Mouse (Mus musculus) limb, embryonic 10.5 days (tissue): ENCODE results near the gene Fkrp. TPM values are rescaled to one million over a fixed set of nuclear protein-coding genes. Genes with fewer than 3 reads are reported as not detected.
A peak's percentile ranks its signal among the peaks of the same experiment; 100 is the strongest.

Experiments used
- DNase-seq: peaks from one replicate; pipeline ENCODE4 v3.0.0-alpha.2; 2017; ENCODE audit warnings: low spot score
- H3K27ac ChIP-seq: fragments of 300-500 bp; sonication (generic); 2 replicates; pipeline ENCODE4 v1.5.1; 2016; ENCODE audit warnings: mild to moderate bottlenecking
- H3K27me3 ChIP-seq: fragments of 300-500 bp; sonication (generic); 2 replicates; pipeline ENCODE4 v1.6.1; 2016; ENCODE audit warnings: low read depth, mild to moderate bottlenecking; ENCODE audit not compliant: poor library complexity, severe bottlenecking
- H3K36me3 ChIP-seq: fragments of 300-500 bp; sonication (generic); 2 replicates; pipeline ENCODE4 v1.6.1; 2016; ENCODE audit warnings: mild to moderate bottlenecking, moderate library complexity
- H3K4me1 ChIP-seq: fragments of 300-500 bp; sonication (generic); 2 replicates; pipeline ENCODE4 v1.6.1; 2016
- H3K4me3 ChIP-seq: fragments of 300-500 bp; sonication (generic); 2 replicates; pipeline ENCODE4 v1.5.1; 2016; ENCODE audit warnings: mild to moderate bottlenecking, moderate library complexity
- H3K9me3 ChIP-seq: fragments of 300-500 bp; sonication (generic); replicated peaks from 2 replicates; pipeline ENCODE4 v1.6.1; 2016; ENCODE audit warnings: mild to moderate bottlenecking
- WGBS: fragments of 180-500 bp; shearing (Covaris S2); methylation state at CpG from one replicate; pipeline ENCODE4 v1.1.7; 2016; 5-methylcytosine and 5-hydroxymethylcytosine counted together
- polyA plus RNA-seq: library from polyadenylated mRNA; unstranded; fragments of >200 nt; fragmentation: Nextera tagmentation; extraction: Ambion mirVana; gene quantifications from 2 replicates; pipeline ENCODE4 v1.2.1, GENCODE M21; 2016

The Fkrp gene
- polyA plus RNA-seq, 1 experiment from 2014 or later: 33.1 TPM

DNA sequence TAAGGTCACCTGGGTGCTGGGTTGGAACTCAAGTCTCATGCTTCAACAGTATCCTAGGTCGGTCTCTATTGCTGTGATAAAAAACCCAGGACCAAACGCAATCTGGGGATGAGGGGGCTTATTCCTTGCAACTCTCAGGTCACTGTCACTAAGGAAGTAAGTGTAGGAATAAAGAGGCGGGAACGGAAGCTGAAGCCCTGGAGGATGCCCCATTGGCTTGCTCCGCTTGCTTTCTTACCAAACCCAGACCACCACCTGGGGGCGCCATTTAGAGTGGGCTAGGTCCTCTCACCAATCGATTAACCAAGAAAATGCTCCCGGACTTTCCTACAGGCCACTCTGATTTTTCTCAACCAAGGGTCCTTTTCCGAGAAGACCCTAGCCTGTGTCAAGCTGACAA is 8.6 kb downstream of the Fkrp start:
- peaks cover 48% of the 10 kb centered on the region for H3K36me3 ChIP-seq

DNA sequence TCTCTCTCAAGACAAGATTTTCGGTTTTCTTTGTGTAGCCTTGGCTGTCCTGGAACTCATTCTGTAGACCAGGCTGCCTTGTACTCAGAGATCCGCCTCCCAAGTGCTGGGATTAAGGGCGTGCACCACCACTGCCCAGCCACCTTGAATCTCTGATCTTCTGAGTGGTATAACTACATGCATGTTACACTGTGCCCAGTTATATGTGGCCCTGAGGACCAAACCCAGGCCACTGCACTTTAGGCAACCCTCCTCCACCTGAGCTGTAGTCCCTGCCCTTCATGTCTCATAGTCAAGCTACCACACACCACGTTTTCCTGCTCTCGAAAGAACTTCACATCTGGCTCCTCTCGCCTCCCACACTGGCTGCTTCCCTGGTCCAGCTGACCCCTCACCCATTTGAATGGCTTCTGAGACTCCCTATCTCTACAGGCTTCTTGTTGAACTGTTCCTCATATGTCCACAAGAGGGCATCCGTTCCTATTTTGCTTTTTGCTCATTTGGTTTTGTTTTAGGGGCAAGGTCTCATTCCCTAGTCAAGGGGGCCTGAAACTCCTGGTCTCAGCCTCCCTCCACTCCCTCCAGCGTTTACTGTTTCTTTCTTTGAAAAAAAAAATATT is 12.0 kb downstream of the Fkrp start:
- Histone ChIP-seq H3K4me3 (no peak overlapping the region), H3K27ac (no peak overlapping the region), H3K4me1 (no peaks in the 10 kb centered on the region; the same call in 1 of the 2 replicates), H3K9me3 (no peaks in the 10 kb centered on the region; the same call in 1 of the 2 replicates), H3K27me3 (no peaks in the 10 kb centered on the region), H3K36me3 (peaks cover 36% of the 10 kb centered on the region)
- no peak for DNase-seq
- WGBS: 36% methylated on average over 8 of the region's 8 CpGs

More for the DNA sequence above, 8.6 kb downstream of the Fkrp start:
- H3K27ac ChIP-seq: no peak overlapping the region
- 90% methylated on average over 9 of the region's 9 CpGs for WGBS
- no peak overlapping the region for H3K4me3 ChIP-seq
- no peaks in the 10 kb centered on the region; the same call in 1 of the 2 replicates for H3K9me3 ChIP-seq
- DNase-seq: no peak
- H3K4me1 ChIP-seq: peaks cover 28% of the 10 kb centered on the region
- peaks cover 32% of the 10 kb centered on the region for H3K27me3 ChIP-seq

GRCm38 (mm10) chr7:16794886-16795285 is 21.6 kb downstream of the Fkrp start:
- no peak overlapping the region for H3K4me3 ChIP-seq
- DNase-seq: no peak
- H3K9me3 ChIP-seq: no peaks in the 10 kb centered on the region
- H3K27ac ChIP-seq: no peak overlapping the region
- H3K4me1 ChIP-seq: no peaks in the 10 kb centered on the region
- no peaks in the 10 kb centered on the region for H3K27me3 ChIP-seq
- 91% methylated on average over 5 of the region's 5 CpGs for WGBS
- H3K36me3 ChIP-seq: peaks cover 88% of the 10 kb centered on the region

- DNase-seq: no peak
- WGBS: 89% methylated on average over 19 of the region's 19 CpGs
These were observed 23.4 kb downstream of the Fkrp start for GRCm38 (mm10) chr7:16793010-16793725.

DNA sequence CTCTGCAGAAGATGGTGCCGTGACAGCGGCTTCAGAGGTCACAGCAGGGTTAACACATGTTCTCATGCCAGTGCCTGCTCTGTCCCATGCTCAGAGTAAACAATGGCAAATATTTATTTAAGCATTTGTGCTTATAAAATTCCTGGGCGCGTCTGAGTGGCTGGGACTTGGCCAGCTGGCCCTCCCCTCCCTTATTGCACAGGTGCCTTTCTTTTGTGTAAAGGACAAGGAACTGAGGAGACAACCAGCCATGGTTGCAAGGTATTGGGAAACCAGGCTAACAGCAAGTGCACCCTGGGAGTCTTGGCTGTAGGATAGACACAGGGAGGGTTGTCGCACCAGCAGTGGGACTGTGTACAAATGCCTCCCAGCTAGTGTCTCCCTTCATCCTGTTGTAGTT is 24.2 kb downstream of the Fkrp start:
- H3K9me3 ChIP-seq: no peaks in the 10 kb centered on the region
- H3K27ac ChIP-seq: no peak overlapping the region
- no peaks in the 10 kb centered on the region for H3K4me1 ChIP-seq
- DNase-seq: no peak
- H3K27me3 ChIP-seq: no peaks in the 10 kb centered on the region
- 87% methylated on average over 5 of the region's 5 CpGs for WGBS
- no peak overlapping the region for H3K4me3 ChIP-seq
- peaks cover 90% of the 10 kb centered on the region for H3K36me3 ChIP-seq

More at GRCm38 (mm10) chr7:16793010-16793725, 23.4 kb downstream of the Fkrp start:
- H3K36me3 ChIP-seq: peaks cover 90% of the 10 kb centered on the region
- no peaks in the 10 kb centered on the region for H3K9me3 ChIP-seq
- no peak overlapping the region for H3K4me3 ChIP-seq
- H3K27ac ChIP-seq: no peak overlapping the region
- H3K4me1 ChIP-seq: no peaks in the 10 kb centered on the region
- H3K27me3 ChIP-seq: no peaks in the 10 kb centered on the region

DNA sequence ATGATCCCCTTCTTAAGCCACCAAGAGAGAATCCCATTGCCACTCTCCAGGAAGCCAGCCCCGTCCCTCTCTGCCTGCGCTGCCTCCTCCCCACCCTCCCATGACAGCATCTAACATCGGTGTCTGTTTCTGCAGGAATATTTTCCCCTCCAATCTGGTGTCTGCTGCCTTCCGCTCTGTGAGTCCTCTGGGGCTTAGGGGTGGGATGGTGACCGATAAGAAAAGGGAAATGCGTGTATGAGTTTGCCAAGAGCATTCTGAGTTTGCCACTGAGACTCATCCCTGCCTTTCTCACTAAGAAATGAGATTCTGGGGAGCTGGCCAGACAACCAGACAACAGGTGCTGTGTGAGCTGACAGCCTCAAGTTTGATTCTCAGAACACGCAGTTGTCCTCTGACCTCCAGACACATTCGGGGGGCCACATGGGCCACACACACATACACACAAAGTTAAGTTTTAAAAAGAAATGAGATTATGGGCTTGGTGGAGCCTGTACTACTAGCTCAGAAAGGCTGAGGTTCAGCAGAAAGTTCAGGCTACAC is 30.9 kb downstream of the Fkrp start:
- Histone ChIP-seq H3K4me3 (0 out of 2 replicates have a peak overlapping the region, but pooled peaks have one; percentile 10), H3K36me3 (peaks cover 53% of the 10 kb centered on the region), H3K27ac (no peak overlapping the region), H3K27me3 (no peaks in the 10 kb centered on the region), H3K4me1 (peaks cover 45% of the 10 kb centered on the region), H3K9me3 (no peaks in the 10 kb centered on the region)
- 91% methylated on average over 8 of the region's 8 CpGs for WGBS
- DNase-seq: no peak

GRCm38 (mm10) chr7:16784498-16784976 is 32.0 kb downstream of the Fkrp start:
- Histone ChIP-seq H3K4me1 (peaks cover 45% of the 10 kb centered on the region), H3K27ac (peak overlapping the region; percentile 81; the same call in 1 of the 2 replicates), H3K4me3 (peak overlapping the region; percentile 85; the same call in 1 of the 2 replicates), H3K36me3 (peaks cover 43% of the 10 kb centered on the region), H3K27me3 (no peaks in the 10 kb centered on the region), H3K9me3 (no peaks in the 10 kb centered on the region)
- 76% methylated on average over 10 of the region's 10 CpGs for WGBS
- no peak for DNase-seq

GRCm38 (mm10) chr7:16783758-16784415 is 32.6 kb downstream of the Fkrp start:
- Histone ChIP-seq H3K27ac (peak overlapping the region; percentile 81), H3K4me3 (peak overlapping the region; percentile 85), H3K36me3 (peaks cover 37% of the 10 kb centered on the region), H3K9me3 (no peaks in the 10 kb centered on the region), H3K4me1 (peaks cover 45% of the 10 kb centered on the region), H3K27me3 (no peaks in the 10 kb centered on the region)
- DNase-seq: no peak
- WGBS: 54% methylated on average over 17 of the region's 17 CpGs

DNA sequence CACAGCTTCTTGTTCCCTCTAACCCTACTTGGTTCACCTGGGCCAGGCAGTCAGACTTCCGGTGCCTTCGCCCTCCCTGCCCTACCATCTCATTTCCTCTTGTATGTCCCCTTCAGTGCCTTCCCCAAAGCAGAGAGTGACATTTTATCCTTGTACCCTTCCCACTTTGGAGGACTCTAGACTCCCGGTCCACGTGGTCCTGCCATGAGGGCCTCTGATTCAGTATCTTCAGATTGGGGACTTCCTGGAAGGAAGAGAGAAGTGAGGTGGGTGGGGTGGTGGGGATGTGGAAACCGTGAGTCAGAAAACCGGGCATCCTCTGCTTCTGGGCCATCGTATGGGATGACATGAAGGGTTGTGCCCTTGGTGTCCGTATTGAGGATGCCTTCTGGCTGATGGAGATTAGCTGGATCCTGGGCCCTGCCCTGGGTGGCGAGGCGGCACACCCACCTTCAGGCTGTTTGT is 33.3 kb downstream of the Fkrp start:
- H3K4me3 ChIP-seq: peak overlapping the region; percentile 85
- 14% methylated on average over 10 of the region's 10 CpGs for WGBS
- H3K27ac ChIP-seq: peak overlapping the region; percentile 81
- H3K27me3 ChIP-seq: no peaks in the 10 kb centered on the region
- no peak for DNase-seq
- no peaks in the 10 kb centered on the region for H3K9me3 ChIP-seq
- H3K36me3 ChIP-seq: peaks cover 31% of the 10 kb centered on the region
- H3K4me1 ChIP-seq: peaks cover 45% of the 10 kb centered on the region

- Histone ChIP-seq H3K27ac (peak overlapping the region; percentile 81), H3K4me1 (peaks cover 45% of the 10 kb centered on the region), H3K36me3 (peaks cover 25% of the 10 kb centered on the region), H3K4me3 (peak overlapping the region; percentile 85), H3K9me3 (peaks cover 2% of the 10 kb centered on the region; the same call in 1 of the 2 replicates), H3K27me3 (no peaks in the 10 kb centered on the region)
- no peak for DNase-seq
- WGBS: 4% methylated on average over 11 of the region's 11 CpGs
These were observed 33.9 kb downstream of the Fkrp start for GRCm38 (mm10) chr7:16782555-16783125.

- H3K9me3 ChIP-seq: peaks cover 4% of the 10 kb centered on the region; the same call in 1 of the 2 replicates
- peak overlapping the region; percentile 85 for H3K4me3 ChIP-seq
- peaks cover 20% of the 10 kb centered on the region for H3K36me3 ChIP-seq
- peak; percentile 70 for DNase-seq
- H3K4me1 ChIP-seq: peaks cover 45% of the 10 kb centered on the region
- no peaks in the 10 kb centered on the region for H3K27me3 ChIP-seq
- under 1% methylated on average over 60 of the region's 60 CpGs for WGBS
- H3K27ac ChIP-seq: peak overlapping the region; percentile 81
These were observed 34.5 kb downstream of the Fkrp start for GRCm38 (mm10) chr7:16781816-16782554.

- 0% methylated on average over 10 of the region's 10 CpGs for WGBS
- H3K27me3 ChIP-seq: no peaks in the 10 kb centered on the region
- peak overlapping the region; percentile 85 for H3K4me3 ChIP-seq
- DNase-seq: no peak
- peak overlapping the region; percentile 81 for H3K27ac ChIP-seq
- peaks cover 15% of the 10 kb centered on the region for H3K36me3 ChIP-seq
- peaks cover 45% of the 10 kb centered on the region for H3K4me1 ChIP-seq
- peaks cover 4% of the 10 kb centered on the region; the same call in 1 of the 2 replicates for H3K9me3 ChIP-seq
These were observed 35.0 kb downstream of the Fkrp start for GRCm38 (mm10) chr7:16781555-16781815.
